17 mouse cellular contexts compared by ENCODE assay signal in genomic region chr13:96797500-96797899, GRCm38 (mm10). TPM values are rescaled to one million over a fixed set of nuclear protein-coding genes. Genes with fewer than 3 reads are reported as not detected.
DNase-seq lines count a peak whose midpoint lies in the region; ATAC-seq and TF ChIP-seq lines count a peak whose summit lies in the region.
"Had no signal": no experiment of that assay in that cellular context is flagged by ENCODE, and none has a peak within 500 bp of the region (broad histone marks: within the 10 kb centered on the region; RNA-seq: fewer than 3 reads in every experiment).

No protein-coding gene starts in this region.

- H3K4me3 ChIP-seq in midbrain, postnatal 0 days (ENCODE audit: low read depth, low read length), result no peak overlapping the region
- no peak overlapping the region for H3K4me3 ChIP-seq in midbrain, embryonic 13.5 days (replicated peaks)
- H3K4me3 ChIP-seq in stomach, postnatal 0 days (ENCODE audit: low read depth, low read length), result no peak overlapping the region
- H3K4me3 ChIP-seq: heart, embryonic 12.5 days; hindbrain, embryonic 13.5 days; liver, embryonic 15.5 days; midbrain, embryonic 10.5 days; neural tube, embryonic 13.5 days had no signal

- no peaks in the 10 kb centered on the region for H3K36me3 ChIP-seq in midbrain, postnatal 0 days (ENCODE audit: insufficient read depth, low read length)
- no peaks in the 10 kb centered on the region for H3K36me3 ChIP-seq in midbrain, embryonic 13.5 days
- H3K36me3 ChIP-seq in stomach, postnatal 0 days (ENCODE audit: control insufficient read depth, insufficient read depth, low read length), result no peaks in the 10 kb centered on the region
- H3K36me3 ChIP-seq: G1E; heart, embryonic 12.5 days; hindbrain, embryonic 13.5 days; liver, embryonic 15.5 days; midbrain, embryonic 10.5 days; neural tube, embryonic 13.5 days had no signal

- TF ChIP-seq EP300 in stomach, postnatal 0 days (optimal IDR thresholded peaks at IDR 0.05), result no peak

- H3K9me3 ChIP-seq in midbrain, postnatal 0 days (ENCODE audit: low read length), result no peaks in the 10 kb centered on the region
- no peaks in the 10 kb centered on the region for H3K9me3 ChIP-seq in midbrain, embryonic 13.5 days
- H3K9me3 ChIP-seq in stomach, postnatal 0 days (ENCODE audit: control insufficient read depth, low read length), result no peaks in the 10 kb centered on the region
- H3K9me3 ChIP-seq: G1E; heart, embryonic 12.5 days; hindbrain, embryonic 13.5 days; liver, embryonic 15.5 days; midbrain, embryonic 10.5 days; neural tube, embryonic 13.5 days had no signal

- H3K27me3 ChIP-seq in midbrain, postnatal 0 days (ENCODE audit: insufficient read depth, low read length), result no peaks in the 10 kb centered on the region
- no peaks in the 10 kb centered on the region for H3K27me3 ChIP-seq in midbrain, embryonic 13.5 days
- H3K27me3 ChIP-seq in stomach, postnatal 0 days (ENCODE audit: control insufficient read depth, insufficient read depth, low read length), result no peaks in the 10 kb centered on the region
- H3K27me3 ChIP-seq: heart, embryonic 12.5 days; hindbrain, embryonic 13.5 days; liver, embryonic 15.5 days; neural tube, embryonic 13.5 days had no signal

- no peaks in the 10 kb centered on the region for H3K4me1 ChIP-seq in midbrain, postnatal 0 days (ENCODE audit: insufficient read depth, low read length)
- H3K4me1 ChIP-seq in midbrain, embryonic 13.5 days (replicated peaks), result no peaks in the 10 kb centered on the region
- no peaks in the 10 kb centered on the region for H3K4me1 ChIP-seq in stomach, postnatal 0 days (replicated peaks; ENCODE audit: control insufficient read depth, insufficient read depth)
- H3K4me1 ChIP-seq: hindbrain, embryonic 13.5 days; liver, embryonic 15.5 days; midbrain, embryonic 10.5 days; neural tube, embryonic 13.5 days had no signal

- TF ChIP-seq CTCF in midbrain, postnatal 0 days (IDR thresholded peaks at IDR 0.05), result no peak
- no peak for TF ChIP-seq CTCF in stomach, postnatal 0 days (IDR thresholded peaks at IDR 0.05; ENCODE audit: low read depth)

- no peak overlapping the region for H3K27ac ChIP-seq in midbrain, postnatal 0 days (ENCODE audit: low read depth, low read length)
- H3K27ac ChIP-seq in midbrain, embryonic 13.5 days, result no peak overlapping the region
- H3K27ac ChIP-seq in stomach, postnatal 0 days (replicated peaks), result no peak overlapping the region
- H3K27ac ChIP-seq: hindbrain, embryonic 13.5 days; liver, embryonic 15.5 days; midbrain, embryonic 10.5 days; neural tube, embryonic 13.5 days had no signal

- ATAC-seq in midbrain, postnatal 0 days (ENCODE audit: low FRiP score), result no peak
- ATAC-seq in midbrain, embryonic 13.5 days, result no peak
- ATAC-seq in stomach, postnatal 0 days (ENCODE audit: low FRiP score, low TSS enrichment), result no peak

- WGBS in midbrain, postnatal 0 days, result 34% methylated on average over 2 of the region's 2 CpGs
- WGBS in midbrain, embryonic 13.5 days, result 59% methylated on average over 2 of the region's 2 CpGs
- 14% methylated on average over 2 of the region's 2 CpGs for WGBS in stomach, postnatal 0 days

- H3K9ac ChIP-seq in midbrain, postnatal 0 days (replicated peaks; ENCODE audit: low read length, poor library complexity, severe bottlenecking), result no peak overlapping the region
- H3K9ac ChIP-seq in midbrain, embryonic 13.5 days (replicated peaks), result no peak overlapping the region
- no peak overlapping the region for H3K9ac ChIP-seq in stomach, postnatal 0 days (ENCODE audit: low read length)
- H3K9ac ChIP-seq: heart, embryonic 12.5 days; hindbrain, embryonic 13.5 days; liver, embryonic 15.5 days; neural tube, embryonic 13.5 days had no signal

- peak; percentile 9 for DNase-seq in adrenal gland, postnatal 25 days
- DNase-seq in adrenal gland, adult 8-10 months, result no peak
- DNase-seq in kidney, postnatal 14 days, result peak; percentile 44
- no peak for DNase-seq in kidney, adult 8-10 months
- peak; percentile 59 for DNase-seq in midbrain, postnatal 0 days (ENCODE audit: low spot score)
- DNase-seq in stomach, postnatal 0 days (ENCODE audit: low spot score), result peak; percentile 17
- DNase-seq in urinary bladder, adult 2 months (ENCODE audit: low spot score), result no peak
- DNase-seq: cerebellum, adult 11 months; gastrocnemius, postnatal 10 days; spleen, adult 18-20 months had no signal

- H3K4me2 ChIP-seq in midbrain, postnatal 0 days (ENCODE audit: low read depth, low read length, poor library complexity, severe bottlenecking), result no peak overlapping the region
- H3K4me2 ChIP-seq in midbrain, embryonic 13.5 days (replicated peaks), result no peak overlapping the region
- no peak overlapping the region for H3K4me2 ChIP-seq in stomach, postnatal 0 days (replicated peaks; ENCODE audit: low read depth)
- H3K4me2 ChIP-seq: heart, embryonic 12.5 days; hindbrain, embryonic 13.5 days; liver, embryonic 15.5 days; neural tube, embryonic 13.5 days had no signal

RNA-seq across cellular contexts. Expression of gene Ankrd31, which starts 49.4 kb away (rescaled TPM):
- not detected in 2 replicates for total RNA-seq in adrenal gland, postnatal 25 days (2021)
- under 1 TPM in 1 of 4 experiments, not detected in 3; 0.12 TPM for total RNA-seq in adrenal gland, adult 8-10 months (2022)
- total RNA-seq in midbrain, postnatal 0 days (2014; rRNA removed), result 0.05 and 0.09 TPM in 2 replicates
- polyA plus RNA-seq in midbrain, postnatal 0 days (2015; fragmentation: Nextera tagmentation; extraction: Ambion mirVana), result 0.14 and 0.16 TPM in 2 replicates
- polyA plus RNA-seq in midbrain, embryonic 13.5 days (2015; fragmentation: Nextera tagmentation; extraction: Ambion mirVana), result 0.04 TPM in 1 of 2 replicates, not detected in the other
- not detected in 2 replicates for polyA plus RNA-seq in stomach, postnatal 0 days (2015; fragmentation: Nextera tagmentation; extraction: Ambion mirVana)
- not detected in 2 replicates for polyA plus RNA-seq in urinary bladder, adult 2 months (2012; rRNA removed)
- total RNA-seq: gastrocnemius, postnatal 10 days had no signal
- polyA plus RNA-seq: G1E; heart, embryonic 12.5 days; hindbrain, embryonic 13.5 days; midbrain, embryonic 10.5 days; neural tube, embryonic 13.5 days had no signal

Comparison
In these comparisons a context has a peak if more than half of its experiments do, and no peak if none do; other contexts are left out.
1. DNase-seq: peak in adrenal gland, postnatal 25 days (single experiment), kidney, postnatal 14 days (single experiment), midbrain, postnatal 0 days (single experiment) and stomach, postnatal 0 days (single experiment); none in adrenal gland, adult 8-10 months (single experiment), kidney, adult 8-10 months (0 of 2) and urinary bladder, adult 2 months (single experiment).